Mouse (Mus musculus): ENCODE measurements around the gene Rho. TPM values are rescaled to one million over a fixed set of nuclear protein-coding genes. Genes with fewer than 3 reads are reported as not detected.
A peak's percentile ranks its signal among the peaks of the same experiment; 100 is the strongest.

The Rho gene
- polyA plus RNA-seq, 1 experiment from 2014 or later = not detected

- Histone ChIP-seq H3K4me2 (no peak overlapping the region), H3K4me1 (ENCODE audit: control insufficient read depth, insufficient read depth, low read length) (no peaks in the 10 kb centered on the region), H3K9ac (ENCODE audit: low read length) (no peak overlapping the region), H3K36me3 (ENCODE audit: control insufficient read depth, insufficient read depth, low read length) (no peaks in the 10 kb centered on the region), H3K27me3 (ENCODE audit: control insufficient read depth, insufficient read depth, low read length) (no peaks in the 10 kb centered on the region), H3K4me3 (ENCODE audit: low read depth, low read length) (no peak overlapping the region), H3K27ac (ENCODE audit: low read depth, low read length) (no peak overlapping the region), H3K9me3 (ENCODE audit: control insufficient read depth, low read length) (no peaks in the 10 kb centered on the region)
- 70% methylated on average over 3 of the region's 3 CpGs for WGBS
- ATAC-seq (ENCODE audit: low FRiP score) (no peak), DNase-seq (ENCODE audit: low spot score, missing footprints) (peak; percentile 72)
Observed at GRCm38 (mm10) chr6:115909052-115909451, 22.5 kb upstream of the Rho start.

GRCm38 (mm10) chr6:115909940-115910339 lies 21.6 kb upstream of the Rho start:
- ATAC-seq (ENCODE audit: low FRiP score) (no peak), DNase-seq (ENCODE audit: low spot score, missing footprints) (peak; percentile 69)
- no peaks in the 10 kb centered on the region for H3K9me3 ChIP-seq (ENCODE audit: control insufficient read depth, low read length)
- H3K4me1 ChIP-seq (ENCODE audit: control insufficient read depth, insufficient read depth, low read length) = no peaks in the 10 kb centered on the region
- H3K36me3 ChIP-seq (ENCODE audit: control insufficient read depth, insufficient read depth, low read length) = no peaks in the 10 kb centered on the region
- H3K4me3 ChIP-seq (ENCODE audit: low read depth, low read length) = no peak overlapping the region
- H3K9ac ChIP-seq (ENCODE audit: low read length) = no peak overlapping the region
- no peak overlapping the region for H3K4me2 ChIP-seq
- H3K27me3 ChIP-seq (ENCODE audit: control insufficient read depth, insufficient read depth, low read length) = no peaks in the 10 kb centered on the region
- no peak overlapping the region for H3K27ac ChIP-seq (ENCODE audit: low read depth, low read length)
- WGBS = 82% methylated on average over 8 of the region's 8 CpGs

GRCm38 (mm10) chr6:115911763-115912162 lies 19.8 kb upstream of the Rho start:
- Histone ChIP-seq H3K4me1 (ENCODE audit: control insufficient read depth, insufficient read depth, low read length) (no peaks in the 10 kb centered on the region), H3K27ac (ENCODE audit: low read depth, low read length) (no peak overlapping the region), H3K27me3 (ENCODE audit: control insufficient read depth, insufficient read depth, low read length) (no peaks in the 10 kb centered on the region), H3K36me3 (ENCODE audit: control insufficient read depth, insufficient read depth, low read length) (no peaks in the 10 kb centered on the region), H3K4me3 (ENCODE audit: low read depth, low read length) (no peak overlapping the region), H3K9me3 (ENCODE audit: control insufficient read depth, low read length) (no peaks in the 10 kb centered on the region), H3K4me2 (no peak overlapping the region), H3K9ac (ENCODE audit: low read length) (no peak overlapping the region)
- ATAC-seq (ENCODE audit: low FRiP score) (no peak), DNase-seq (ENCODE audit: low spot score, missing footprints) (no peak)
- WGBS = 80% methylated on average over 6 of the region's 6 CpGs

- H3K9me3 ChIP-seq (ENCODE audit: control insufficient read depth, low read length) = no peaks in the 10 kb centered on the region
- no peak for DNase-seq (ENCODE audit: low spot score, missing footprints)
- 89% methylated on average over 10 of the region's 10 CpGs for WGBS
- H3K4me2 ChIP-seq = no peak overlapping the region
- no peak for ATAC-seq (ENCODE audit: low FRiP score)
- H3K4me1 ChIP-seq (ENCODE audit: control insufficient read depth, insufficient read depth, low read length) = no peaks in the 10 kb centered on the region
- H3K4me3 ChIP-seq (ENCODE audit: low read depth, low read length) = no peak overlapping the region
- no peak overlapping the region for H3K9ac ChIP-seq (ENCODE audit: low read length)
- no peaks in the 10 kb centered on the region for H3K27me3 ChIP-seq (ENCODE audit: control insufficient read depth, insufficient read depth, low read length)
- H3K27ac ChIP-seq (ENCODE audit: low read depth, low read length) = no peak overlapping the region
- no peaks in the 10 kb centered on the region for H3K36me3 ChIP-seq (ENCODE audit: control insufficient read depth, insufficient read depth, low read length)
Observed at GRCm38 (mm10) chr6:115913482-115913881, 18.1 kb upstream of the Rho start.

GRCm38 (mm10) chr6:115914511-115915202 lies 16.9 kb upstream of the Rho start:
- Histone ChIP-seq H3K4me2 (no peak overlapping the region), H3K4me3 (ENCODE audit: low read depth, low read length) (no peak overlapping the region), H3K27me3 (ENCODE audit: control insufficient read depth, insufficient read depth, low read length) (no peaks in the 10 kb centered on the region), H3K9ac (ENCODE audit: low read length) (no peak overlapping the region), H3K27ac (ENCODE audit: low read depth, low read length) (no peak overlapping the region), H3K9me3 (ENCODE audit: control insufficient read depth, low read length) (no peaks in the 10 kb centered on the region), H3K4me1 (ENCODE audit: control insufficient read depth, insufficient read depth, low read length) (no peaks in the 10 kb centered on the region), H3K36me3 (ENCODE audit: control insufficient read depth, insufficient read depth, low read length) (no peaks in the 10 kb centered on the region)
- WGBS = 92% methylated on average over 15 of the region's 15 CpGs
- DNase-seq (ENCODE audit: low spot score, missing footprints) = no peak
- ATAC-seq (ENCODE audit: low FRiP score) = no peak

GRCm38 (mm10) chr6:115915601-115916445 lies 15.7 kb upstream of the Rho start:
- WGBS = 82% methylated on average over 17 of the region's 17 CpGs

GRCm38 (mm10) chr6:115916611-115917010 lies 14.9 kb upstream of the Rho start:
- Histone ChIP-seq H3K9me3 (ENCODE audit: control insufficient read depth, low read length) (no peaks in the 10 kb centered on the region), H3K36me3 (ENCODE audit: control insufficient read depth, insufficient read depth, low read length) (no peaks in the 10 kb centered on the region), H3K9ac (ENCODE audit: low read length) (no peak overlapping the region), H3K4me2 (no peak overlapping the region), H3K4me3 (ENCODE audit: low read depth, low read length) (no peak overlapping the region), H3K4me1 (ENCODE audit: control insufficient read depth, insufficient read depth, low read length) (no peaks in the 10 kb centered on the region), H3K27ac (ENCODE audit: low read depth, low read length) (no peak overlapping the region), H3K27me3 (ENCODE audit: control insufficient read depth, insufficient read depth, low read length) (no peaks in the 10 kb centered on the region)
- DNase-seq (ENCODE audit: low spot score, missing footprints) (no peak), ATAC-seq (ENCODE audit: low FRiP score) (no peak)
- 96% methylated on average over 5 of the region's 5 CpGs for WGBS

More at GRCm38 (mm10) chr6:115915601-115916445, 15.7 kb upstream of the Rho start:
- H3K36me3 ChIP-seq (ENCODE audit: control insufficient read depth, insufficient read depth, low read length) = no peaks in the 10 kb centered on the region
- H3K4me3 ChIP-seq (ENCODE audit: low read depth, low read length) = no peak overlapping the region
- H3K9ac ChIP-seq (ENCODE audit: low read length) = no peak overlapping the region
- no peaks in the 10 kb centered on the region for H3K4me1 ChIP-seq (ENCODE audit: control insufficient read depth, insufficient read depth, low read length)
- DNase-seq (ENCODE audit: low spot score, missing footprints) (no peak), ATAC-seq (ENCODE audit: low FRiP score) (no peak)
- no peak overlapping the region for H3K27ac ChIP-seq (ENCODE audit: low read depth, low read length)
- H3K9me3 ChIP-seq (ENCODE audit: control insufficient read depth, low read length) = no peaks in the 10 kb centered on the region
- H3K4me2 ChIP-seq = no peak overlapping the region
- no peaks in the 10 kb centered on the region for H3K27me3 ChIP-seq (ENCODE audit: control insufficient read depth, insufficient read depth, low read length)

GRCm38 (mm10) chr6:115918615-115919014 lies 12.9 kb upstream of the Rho start:
- no peaks in the 10 kb centered on the region for H3K4me1 ChIP-seq (ENCODE audit: control insufficient read depth, insufficient read depth, low read length)
- no peak for ATAC-seq (ENCODE audit: low FRiP score)
- H3K9ac ChIP-seq (ENCODE audit: low read length) = no peak overlapping the region
- no peaks in the 10 kb centered on the region for H3K27me3 ChIP-seq (ENCODE audit: control insufficient read depth, insufficient read depth, low read length)
- H3K4me2 ChIP-seq = no peak overlapping the region
- 73% methylated on average over 1 of the region's 1 CpGs for WGBS
- H3K27ac ChIP-seq (ENCODE audit: low read depth, low read length) = no peak overlapping the region
- no peaks in the 10 kb centered on the region for H3K9me3 ChIP-seq (ENCODE audit: control insufficient read depth, low read length)
- no peak for DNase-seq (ENCODE audit: low spot score, missing footprints)
- H3K4me3 ChIP-seq (ENCODE audit: low read depth, low read length) = no peak overlapping the region
- H3K36me3 ChIP-seq (ENCODE audit: control insufficient read depth, insufficient read depth, low read length) = no peaks in the 10 kb centered on the region

GRCm38 (mm10) chr6:115919876-115920275 lies 11.7 kb upstream of the Rho start:
- ATAC-seq (ENCODE audit: low FRiP score) (no peak), DNase-seq (ENCODE audit: low spot score, missing footprints) (no peak)
- Histone ChIP-seq H3K4me1 (ENCODE audit: control insufficient read depth, insufficient read depth, low read length) (no peaks in the 10 kb centered on the region), H3K4me2 (no peak overlapping the region), H3K4me3 (ENCODE audit: low read depth, low read length) (no peak overlapping the region), H3K27ac (ENCODE audit: low read depth, low read length) (no peak overlapping the region), H3K9ac (ENCODE audit: low read length) (no peak overlapping the region), H3K27me3 (ENCODE audit: control insufficient read depth, insufficient read depth, low read length) (no peaks in the 10 kb centered on the region), H3K9me3 (ENCODE audit: control insufficient read depth, low read length) (no peaks in the 10 kb centered on the region), H3K36me3 (ENCODE audit: control insufficient read depth, insufficient read depth, low read length) (no peaks in the 10 kb centered on the region)
- WGBS = 84% methylated on average over 5 of the region's 5 CpGs
